Mouse (Mus musculus) heart, embryonic 11.5 days (tissue): ENCODE measurements at regions not wholly inside any gene's neighbourhood (a gene's known extent, or its start where the extent isn't known, plus 50 kb on each side); places are given as distances from the start of the nearest gene placed in this dataset.

Source experiments
- ATAC-seq: fragments of 200-750 bp; cut with Nextera tagmentation; replicated peaks from 2 replicates; pipeline ENCODE4 v1.8.0; 2017; ENCODE audit warnings: moderate library complexity; ENCODE audit not compliant: insufficient number of reproducible peaks, low FRiP score, low TSS enrichment
- H3K27ac ChIP-seq: fragments of 300-500 bp; sonication (generic); 2 replicates; pipeline ENCODE4 v1.5.1; 2014; ENCODE audit warnings: mild to moderate bottlenecking, low read depth, low read length
- H3K27me3 ChIP-seq: fragments of 300-500 bp; sonication (generic); 2 replicates; pipeline ENCODE4 v1.6.1; 2014; ENCODE audit warnings: mild to moderate bottlenecking, low read length, mixed read lengths; ENCODE audit not compliant: control insufficient read depth, insufficient read depth
- H3K36me3 ChIP-seq: fragments of 300-500 bp; sonication (generic); 2 replicates; pipeline ENCODE4 v1.6.1; 2014; ENCODE audit warnings: mild to moderate bottlenecking, low read length, moderate library complexity, mixed read lengths; ENCODE audit not compliant: control insufficient read depth, insufficient read depth
- H3K4me1 ChIP-seq: fragments of 300-500 bp; sonication (generic); 2 replicates; pipeline ENCODE4 v1.6.1; 2014; ENCODE audit warnings: low read length; ENCODE audit not compliant: control insufficient read depth, insufficient read depth
- H3K4me2 ChIP-seq: fragments of 300-500 bp; sonication (generic); 2 replicates; pipeline ENCODE4 v1.6.1; 2014; ENCODE audit warnings: mild to moderate bottlenecking, moderate library complexity
- H3K4me3 ChIP-seq: fragments of 300-500 bp; sonication (generic); 2 replicates; pipeline ENCODE4 v1.5.1; 2014; ENCODE audit warnings: low read depth, low read length
- H3K9ac ChIP-seq: fragments of 300-500 bp; sonication (generic); 2 replicates; pipeline ENCODE4 v1.6.1; 2014; ENCODE audit warnings: mild to moderate bottlenecking, low read depth, low read length, moderate library complexity
- H3K9me3 ChIP-seq: fragments of 300-500 bp; sonication (generic); replicated peaks from 2 replicates; pipeline ENCODE4 v1.6.1; 2016; ENCODE audit warnings: low read length; ENCODE audit not compliant: control insufficient read depth
- WGBS: fragments of 180-500 bp; shearing (Covaris S2); extraction: QIAGEN DNeasy Blood & Tissue Kit; methylation state at CpG from one replicate; pipeline ENCODE4 v1.1.7; 2014; ENCODE audit not compliant: insufficient replicate concordance; 5-methylcytosine and 5-hydroxymethylcytosine counted together

GRCm38 (mm10) chr13:103683169-103683568 is 91.2 kb downstream of the Srek1 start:
- Histone ChIP-seq H3K27me3 (no peaks in the 10 kb centered on the region), H3K27ac (no peak overlapping the region), H3K4me2 (no peak overlapping the region), H3K9me3 (no peaks in the 10 kb centered on the region), H3K4me1 (no peaks in the 10 kb centered on the region), H3K36me3 (no peaks in the 10 kb centered on the region), H3K9ac (no peak overlapping the region), H3K4me3 (no peak overlapping the region)
- ATAC-seq, result no peak
- WGBS, result 75% methylated on average over 9 of the region's 9 CpGs

GRCm38 (mm10) chr13:103680740-103681139 is 93.7 kb downstream of the Srek1 start:
- WGBS, result 84% methylated on average over 4 of the region's 4 CpGs
- no peak for ATAC-seq
- Histone ChIP-seq H3K9me3 (no peaks in the 10 kb centered on the region), H3K27ac (no peak overlapping the region), H3K4me2 (no peak overlapping the region), H3K4me3 (no peak overlapping the region), H3K4me1 (no peaks in the 10 kb centered on the region), H3K27me3 (no peaks in the 10 kb centered on the region), H3K36me3 (no peaks in the 10 kb centered on the region), H3K9ac (no peak overlapping the region)

- Histone ChIP-seq H3K4me1 (no peaks in the 10 kb centered on the region), H3K4me2 (no peak overlapping the region), H3K36me3 (no peaks in the 10 kb centered on the region), H3K27me3 (no peaks in the 10 kb centered on the region), H3K4me3 (no peak overlapping the region), H3K9ac (no peak overlapping the region), H3K9me3 (no peaks in the 10 kb centered on the region), H3K27ac (no peak overlapping the region)
- no peak for ATAC-seq
- 81% methylated on average over 7 of the region's 7 CpGs for WGBS
These were observed 94.4 kb downstream of the Srek1 start for GRCm38 (mm10) chr13:103680052-103680451.

GRCm38 (mm10) chr13:103676831-103677230 is 97.6 kb downstream of the Srek1 start:
- Histone ChIP-seq H3K36me3 (no peaks in the 10 kb centered on the region), H3K27me3 (no peaks in the 10 kb centered on the region), H3K4me1 (no peaks in the 10 kb centered on the region), H3K9ac (no peak overlapping the region), H3K27ac (no peak overlapping the region), H3K4me2 (no peak overlapping the region), H3K4me3 (no peak overlapping the region), H3K9me3 (no peaks in the 10 kb centered on the region)
- no peak for ATAC-seq
- 73% methylated on average over 13 of the region's 13 CpGs for WGBS

- H3K9me3 ChIP-seq, result no peaks in the 10 kb centered on the region
- no peaks in the 10 kb centered on the region for H3K36me3 ChIP-seq
- ATAC-seq, result no peak
- H3K4me2 ChIP-seq, result no peak overlapping the region
- H3K27ac ChIP-seq, result no peak overlapping the region
- no peaks in the 10 kb centered on the region for H3K4me1 ChIP-seq
- H3K9ac ChIP-seq, result no peak overlapping the region
- H3K4me3 ChIP-seq, result no peak overlapping the region
- no peaks in the 10 kb centered on the region for H3K27me3 ChIP-seq
- WGBS, result 68% methylated on average over 5 of the region's 5 CpGs
These were observed 98.2 kb downstream of the Srek1 start for GRCm38 (mm10) chr13:103676221-103676620.

GRCm38 (mm10) chr13:103670611-103671010 is 103.8 kb downstream of the Srek1 start:
- H3K4me1 ChIP-seq, result no peaks in the 10 kb centered on the region
- no peaks in the 10 kb centered on the region for H3K9me3 ChIP-seq
- H3K4me3 ChIP-seq, result no peak overlapping the region
- H3K4me2 ChIP-seq, result no peak overlapping the region
- H3K27me3 ChIP-seq, result no peaks in the 10 kb centered on the region
- H3K27ac ChIP-seq, result no peak overlapping the region
- H3K36me3 ChIP-seq, result no peaks in the 10 kb centered on the region
- ATAC-seq, result no peak
- H3K9ac ChIP-seq, result no peak overlapping the region

- H3K9me3 ChIP-seq, result no peaks in the 10 kb centered on the region
- no peak for ATAC-seq
- H3K4me1 ChIP-seq, result no peaks in the 10 kb centered on the region
- no peak overlapping the region for H3K9ac ChIP-seq
- no peaks in the 10 kb centered on the region for H3K36me3 ChIP-seq
- no peak overlapping the region for H3K27ac ChIP-seq
- H3K4me2 ChIP-seq, result no peak overlapping the region
- H3K27me3 ChIP-seq, result no peaks in the 10 kb centered on the region
- H3K4me3 ChIP-seq, result no peak overlapping the region
- WGBS, result 73% methylated on average over 4 of the region's 4 CpGs
These were observed 104.6 kb downstream of the Srek1 start for GRCm38 (mm10) chr13:103669856-103670255.

- Histone ChIP-seq H3K4me2 (no peak overlapping the region), H3K4me1 (no peaks in the 10 kb centered on the region), H3K9ac (no peak overlapping the region), H3K4me3 (no peak overlapping the region), H3K36me3 (no peaks in the 10 kb centered on the region), H3K9me3 (no peaks in the 10 kb centered on the region), H3K27ac (no peak overlapping the region), H3K27me3 (no peaks in the 10 kb centered on the region)
- ATAC-seq, result no peak
- WGBS, result 63% methylated on average over 2 of the region's 2 CpGs
These were observed 106.7 kb downstream of the Srek1 start for GRCm38 (mm10) chr13:103667749-103668148.

- ATAC-seq, result no peak
- H3K9ac ChIP-seq, result no peak overlapping the region
- WGBS, result 52% methylated on average over 11 of the region's 11 CpGs
- H3K27ac ChIP-seq, result no peak overlapping the region
- no peak overlapping the region for H3K4me3 ChIP-seq
- no peaks in the 10 kb centered on the region for H3K9me3 ChIP-seq
- H3K27me3 ChIP-seq, result no peaks in the 10 kb centered on the region
- H3K36me3 ChIP-seq, result no peaks in the 10 kb centered on the region
- H3K4me1 ChIP-seq, result no peaks in the 10 kb centered on the region
- H3K4me2 ChIP-seq, result no peak overlapping the region
These were observed 114.0 kb downstream of the Srek1 start for GRCm38 (mm10) chr13:103660248-103660996.
